In genomic region chr14:120592191-120592590, GRCm38 (mm10) we compare ENCODE assay signal across 14 mouse cellular contexts.
"Had no signal": no experiment of that assay in that cellular context is flagged by ENCODE, and none has a peak within 500 bp of the region (broad histone marks: within the 10 kb centered on the region; RNA-seq: fewer than 3 reads in every experiment).

No protein-coding gene starts in this region.

- DNase-seq: gastrocnemius, adult 2 months; gastrocnemius, postnatal 10 days; gastrocnemius, postnatal 25 days; heart, adult 18-20 months; heart, postnatal 10 days; heart, postnatal 4 days; kidney, adult 18-20 months; kidney, adult 8-10 months; kidney, postnatal 10 days; kidney, postnatal 25 days; kidney, postnatal 4 days; liver; liver, embryonic 13.5 days; liver, postnatal 0 days had no signal
